Mouse (Mus musculus) layer of hippocampus, adult 9-10 months (tissue): ENCODE results near the gene Fam189a1.

Experiments
- DNase-seq: peaks from one replicate; pipeline ENCODE4 v3.0.0; 2022; ENCODE audit warnings: low spot score

Gene Fam189a1

GRCm38 (mm10) chr7:64881387-64881786 lies 275.0 kb downstream of the Fam189a1 start:
- no peak for DNase-seq

GRCm38 (mm10) chr7:64880415-64880814 lies 276.0 kb downstream of the Fam189a1 start:
- no peak for DNase-seq

DNA sequence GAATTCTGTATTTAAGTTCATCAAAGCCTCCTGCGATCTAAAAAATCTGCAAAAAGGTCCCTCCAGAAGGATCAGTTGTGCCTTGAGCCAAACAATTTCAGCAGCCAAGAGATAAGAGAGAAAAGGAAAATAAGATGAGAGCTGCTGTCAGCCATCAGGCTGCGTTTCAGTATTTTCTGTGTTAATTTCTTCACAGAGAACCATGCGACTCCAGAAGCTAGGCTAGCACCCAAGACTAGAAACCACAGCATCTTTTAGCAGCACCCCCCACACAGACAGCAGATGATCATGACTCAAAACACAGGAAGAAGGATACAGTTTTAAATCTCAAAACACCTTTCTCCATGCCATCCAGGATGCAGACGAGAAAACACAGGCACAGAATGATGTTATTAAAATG lies 281.4 kb downstream of the Fam189a1 start:
- no peak for DNase-seq

GRCm38 (mm10) chr7:64873266-64873665 lies 283.1 kb downstream of the Fam189a1 start:
- DNase-seq, result no peak

GRCm38 (mm10) chr7:64872743-64873241 lies 283.6 kb downstream of the Fam189a1 start, which contains the start of gene Nsmce3:
Gene Nsmce3, minus strand, starts transcription at chr7:64872997.
- DNase-seq, result peak; percentile 91

GRCm38 (mm10) chr7:64871987-64872742 lies 284.2 kb downstream of the Fam189a1 start:
- DNase-seq, result no peak

- DNase-seq, result no peak
These were observed 286.8 kb downstream of the Fam189a1 start for GRCm38 (mm10) chr7:64869549-64870065.

DNA sequence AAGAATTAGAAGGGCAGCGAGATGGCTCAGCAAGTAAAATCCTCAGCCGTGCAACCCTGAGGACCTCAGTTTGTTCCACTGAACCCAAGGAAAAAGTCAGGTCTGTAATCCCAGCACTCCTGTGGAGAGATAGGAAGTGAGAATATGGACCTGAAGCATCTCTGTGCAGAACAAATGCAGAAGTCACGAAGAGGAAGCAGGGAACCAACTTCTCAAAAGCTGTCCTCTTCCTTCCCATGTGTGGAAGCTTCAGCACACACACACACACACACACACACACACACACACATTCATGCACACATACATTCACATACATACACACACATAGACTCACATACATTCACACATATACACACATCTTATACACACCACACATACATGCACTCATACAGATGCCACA lies 292.8 kb downstream of the Fam189a1 start:
- no peak for DNase-seq

DNA sequence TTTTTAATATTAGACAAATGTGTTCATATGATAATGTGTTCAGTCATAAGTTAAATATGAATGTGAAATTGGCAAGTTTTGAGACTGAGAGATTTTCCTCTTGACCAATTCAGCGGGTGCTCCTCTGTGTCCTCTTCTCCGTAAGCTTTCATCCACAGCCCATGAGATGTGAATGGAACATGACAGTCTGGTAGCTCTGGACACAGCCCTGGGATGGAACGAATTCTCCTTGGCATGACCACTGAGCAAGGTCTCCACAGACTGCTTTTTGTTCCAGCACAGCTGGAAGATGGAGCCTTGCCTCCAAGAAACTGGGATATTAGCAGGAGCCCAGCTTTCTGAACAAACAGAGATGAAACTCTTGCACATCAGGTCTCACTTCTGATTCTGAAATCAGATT lies 293.4 kb downstream of the Fam189a1 start:
- no peak for DNase-seq

DNA sequence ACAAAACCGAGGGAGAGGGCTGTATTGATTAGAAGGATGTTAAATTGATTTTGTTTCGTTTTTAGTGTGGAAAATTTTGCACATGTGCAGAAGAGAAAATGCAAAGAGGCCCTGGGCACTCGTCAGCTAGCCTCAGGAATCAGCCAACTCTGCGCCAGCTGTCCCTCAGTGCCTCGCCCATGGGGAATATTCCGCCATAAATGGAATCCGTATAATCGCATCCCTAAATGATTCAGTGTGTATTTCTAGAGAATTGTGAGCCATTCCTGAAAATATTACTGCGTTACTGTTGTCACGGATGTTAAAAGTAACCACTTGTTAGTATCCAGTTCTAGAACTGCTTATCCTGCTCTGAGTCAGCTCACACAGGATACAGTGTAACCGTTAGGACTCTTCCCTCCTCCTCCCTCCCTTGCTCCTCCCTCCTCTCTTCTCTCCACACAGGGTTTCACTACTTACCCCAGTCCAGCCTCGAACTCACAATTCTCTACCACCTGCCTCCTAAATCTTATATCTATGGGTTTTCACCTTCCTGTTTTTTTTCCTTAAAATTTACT lies 299.8 kb downstream of the Fam189a1 start:
- no peak for DNase-seq

DNA sequence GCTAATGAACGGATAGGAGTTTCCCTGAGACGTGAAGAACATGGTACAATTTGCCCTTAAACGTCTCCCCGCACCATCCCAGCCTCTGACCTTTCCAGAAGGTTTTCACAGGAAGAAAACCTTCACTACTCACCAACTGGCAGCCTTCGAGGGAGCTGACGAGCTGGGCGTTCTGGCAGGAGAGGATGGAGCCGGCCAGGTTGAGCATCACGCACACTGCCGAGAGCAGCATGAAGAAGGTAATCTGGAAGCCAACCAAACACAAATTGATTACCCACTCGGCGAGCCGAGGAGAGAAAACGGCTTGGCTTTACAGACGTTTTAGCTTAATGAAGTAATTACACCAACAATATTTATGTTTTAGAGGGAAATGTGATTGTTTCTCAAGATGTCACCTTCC lies 300.4 kb downstream of the Fam189a1 start:
- no peak for DNase-seq

- DNase-seq, result no peak
These were observed 300.9 kb downstream of the Fam189a1 start for GRCm38 (mm10) chr7:64855389-64855927.

GRCm38 (mm10) chr7:64850791-64851190 lies 305.6 kb downstream of the Fam189a1 start:
- no peak for DNase-seq

- no peak for DNase-seq
These were observed 308.9 kb downstream of the Fam189a1 start for GRCm38 (mm10) chr7:64847366-64847899.

- no peak for DNase-seq
These were observed 310.3 kb downstream of the Fam189a1 start for GRCm38 (mm10) chr7:64846061-64846460.

DNA sequence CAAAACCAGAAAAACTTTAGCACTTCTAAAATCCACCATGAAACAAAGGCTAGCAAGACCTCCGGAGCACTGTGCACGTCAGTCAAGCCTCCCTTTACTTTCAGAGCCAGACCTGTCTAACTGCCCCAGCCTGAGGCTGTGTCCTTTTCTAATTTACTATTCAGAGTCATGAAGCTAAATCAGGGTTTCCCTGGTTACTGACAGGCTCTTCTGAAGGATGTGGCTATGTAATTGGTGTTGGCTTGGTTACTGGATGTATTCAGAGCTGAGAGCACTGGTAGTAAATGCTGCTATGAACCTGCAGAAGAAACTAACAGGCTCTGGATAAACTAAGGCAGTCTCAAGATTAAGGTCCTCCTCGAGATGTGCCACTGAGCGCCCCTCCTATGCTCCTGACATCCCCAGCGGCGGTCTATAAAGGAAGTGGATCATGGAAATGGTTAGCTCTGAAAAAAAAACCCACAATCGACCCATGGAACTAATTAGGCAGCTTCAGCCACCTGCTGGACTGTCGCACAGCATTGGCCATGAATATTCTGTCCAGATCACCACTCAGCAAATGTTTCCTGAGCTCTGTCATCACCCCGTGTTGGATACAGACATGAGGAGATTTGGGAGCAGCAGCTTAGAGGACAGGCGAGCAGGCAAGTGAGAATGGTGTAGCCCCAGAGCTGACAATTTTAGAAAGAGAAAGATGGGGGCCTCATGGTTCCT lies 315.3 kb downstream of the Fam189a1 start:
- DNase-seq, result no peak

DNA sequence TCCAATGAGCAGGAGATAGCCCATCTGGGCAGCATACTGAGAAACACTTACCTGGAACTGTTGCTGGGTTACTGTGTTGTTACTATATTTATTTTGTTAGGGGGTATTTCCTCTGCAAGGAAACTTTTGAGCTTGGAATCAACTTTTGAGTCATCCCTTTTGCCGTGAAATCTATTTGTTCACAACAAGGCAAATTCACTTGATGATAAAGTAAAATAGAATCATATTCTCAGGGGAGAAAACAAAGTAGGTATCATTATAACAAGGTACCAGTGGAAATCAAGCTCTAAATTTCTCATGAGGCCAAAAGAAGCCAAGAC lies 315.8 kb downstream of the Fam189a1 start:
- no peak for DNase-seq

DNA sequence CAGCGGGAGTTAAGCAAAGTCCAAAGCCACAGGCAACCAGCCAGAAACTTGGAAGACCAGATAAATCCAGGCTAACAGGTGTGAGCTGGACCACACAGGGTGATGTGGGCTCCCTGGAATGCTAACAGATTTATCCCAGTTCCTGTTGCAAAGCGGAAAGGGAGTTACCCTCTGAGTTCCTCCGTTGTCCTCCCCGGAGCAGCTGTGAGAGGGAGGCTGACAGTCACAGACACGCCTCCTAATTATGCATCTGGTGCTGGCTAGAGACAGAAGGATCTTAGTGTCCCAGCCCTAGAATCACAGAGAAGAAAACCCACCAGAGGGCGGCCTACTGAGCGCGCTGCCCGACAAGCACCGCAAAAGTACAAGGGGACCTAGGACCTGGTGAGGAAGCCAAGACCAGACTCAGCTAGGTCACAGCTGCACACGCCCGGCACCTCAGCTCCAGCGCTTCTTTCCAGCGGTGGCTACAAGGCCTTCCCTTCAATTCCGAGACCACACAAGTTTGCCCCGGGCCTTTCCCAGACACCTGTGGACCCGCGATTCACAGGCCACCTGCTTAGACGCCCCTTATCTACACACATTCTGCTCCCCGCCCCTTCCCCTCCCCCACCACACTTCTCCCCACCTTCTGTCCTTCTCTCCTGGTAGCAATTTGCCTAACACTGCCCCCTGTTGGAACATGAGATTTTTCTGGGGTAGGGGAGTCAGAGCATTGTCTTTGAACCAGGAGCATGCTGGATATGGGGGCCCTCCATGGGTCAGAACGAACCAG lies 316.4 kb downstream of the Fam189a1 start:
- peak; percentile 37 for DNase-seq

GRCm38 (mm10) chr7:64839281-64839680 lies 317.1 kb downstream of the Fam189a1 start:
- no peak for DNase-seq

GRCm38 (mm10) chr7:64830214-64830995 lies 326.0 kb downstream of the Fam189a1 start:
- no peak for DNase-seq

GRCm38 (mm10) chr7:64821081-64821480 lies 335.3 kb downstream of the Fam189a1 start:
- DNase-seq, result no peak
